Mouse (Mus musculus): ENCODE data around the gene Tmem72.

Tmem72 gene

GRCm38 (mm10) chr6:116650406-116650805 is 66.3 kb downstream of the Tmem72 start, which contains the start of gene Depp1:
Gene Depp1 (plus strand): TSS chr6:116650609.
- no peak for DNase-seq (ENCODE audit: low spot score in 2 of 2)

- DNase-seq (ENCODE audit: low spot score in 2 of 2), result no peak
These were observed 66.9 kb downstream of the Tmem72 start for GRCm38 (mm10) chr6:116649811-116650210.

GRCm38 (mm10) chr6:116647763-116648162 is 69.0 kb downstream of the Tmem72 start:
- no peak for DNase-seq (ENCODE audit: low spot score in 2 of 2)

- DNase-seq (ENCODE audit: low spot score in 2 of 2), result no peak
These were observed 72.4 kb downstream of the Tmem72 start for GRCm38 (mm10) chr6:116644335-116644734.

- no peak for DNase-seq (ENCODE audit: low spot score in 2 of 2)
These were observed 72.8 kb downstream of the Tmem72 start for GRCm38 (mm10) chr6:116643881-116644280.

- DNase-seq (ENCODE audit: low spot score in 2 of 2), result peak; percentile 53 to 71
These were observed 73.8 kb downstream of the Tmem72 start for GRCm38 (mm10) chr6:116642942-116643341.

- DNase-seq (ENCODE audit: low spot score in 2 of 2), result no peak
These were observed 77.0 kb downstream of the Tmem72 start for GRCm38 (mm10) chr6:116639663-116640062.

GRCm38 (mm10) chr6:116638871-116639270 is 77.8 kb downstream of the Tmem72 start:
- DNase-seq (ENCODE audit: low spot score in 2 of 2), result no peak

GRCm38 (mm10) chr6:116637496-116637895 is 79.2 kb downstream of the Tmem72 start:
- DNase-seq (ENCODE audit: low spot score in 2 of 2), result no peak

- DNase-seq (ENCODE audit: low spot score in 2 of 2), result no peak
These were observed 80.0 kb downstream of the Tmem72 start for GRCm38 (mm10) chr6:116636581-116637235.

GRCm38 (mm10) chr6:116635251-116636180 is 81.2 kb downstream of the Tmem72 start:
- DNase-seq (ENCODE audit: low spot score in 2 of 2), result no peak

GRCm38 (mm10) chr6:116633741-116634695 is 82.7 kb downstream of the Tmem72 start:
- no peak for DNase-seq (ENCODE audit: low spot score in 2 of 2)

GRCm38 (mm10) chr6:116632129-116632528 is 84.6 kb downstream of the Tmem72 start:
- peak; percentile 58 to 60 for DNase-seq (ENCODE audit: low spot score in 2 of 2)

GRCm38 (mm10) chr6:116629766-116630165 is 86.9 kb downstream of the Tmem72 start:
- DNase-seq (ENCODE audit: low spot score in 2 of 2), result no peak

Data from right cerebral cortex, postnatal 36 days (tissue).